Mouse (Mus musculus) stomach, embryonic 14.5 days (tissue): ENCODE results near the gene Ear14. TPM values are rescaled to one million over a fixed set of nuclear protein-coding genes. Genes with fewer than 3 reads are reported as not detected.
"Not testable (repeated sequence)": the region's sequence is repeated elsewhere in the genome, so short reads cannot be mapped to it uniquely, and the experiment has no call there.

Experiments
- ATAC-seq: fragments of 200-750 bp; cut with Nextera tagmentation; 2 replicates; pipeline ENCODE4 v1.8.0; 2017; ENCODE audit warnings: low read depth, moderate TSS enrichment; ENCODE audit not compliant: insufficient number of reproducible peaks, insufficient read depth, low FRiP score
- H3K27ac ChIP-seq: fragments of 300-500 bp; sonication (generic); 2 replicates; pipeline ENCODE4 v1.5.1; 2014; ENCODE audit warnings: mild to moderate bottlenecking, low read length, moderate library complexity, mixed read lengths
- H3K27me3 ChIP-seq: fragments of 300-500 bp; sonication (generic); 2 replicates; pipeline ENCODE4 v1.6.1; 2014; ENCODE audit warnings: low read length, control low read depth, mixed read lengths; ENCODE audit not compliant: control insufficient read depth, insufficient read depth
- H3K36me3 ChIP-seq: fragments of 300-500 bp; sonication (generic); 2 replicates; pipeline ENCODE4 v1.6.1; 2014; ENCODE audit warnings: mild to moderate bottlenecking, control low read depth, low read length, moderate library complexity, mixed read lengths; ENCODE audit not compliant: control insufficient read depth, insufficient read depth
- H3K4me1 ChIP-seq: fragments of 300-500 bp; sonication (generic); 2 replicates; pipeline ENCODE4 v1.6.1; 2014; ENCODE audit warnings: low read length, control low read depth, mixed read lengths; ENCODE audit not compliant: control insufficient read depth, insufficient read depth
- H3K4me2 ChIP-seq: fragments of 300-500 bp; sonication (generic); replicated peaks from 2 replicates; pipeline ENCODE4 v1.6.1; 2014; ENCODE audit warnings: low read depth, low read length, control low read depth
- H3K4me3 ChIP-seq: fragments of 300-500 bp; sonication (generic); 2 replicates; pipeline ENCODE4 v1.5.1; 2014; ENCODE audit warnings: low read depth, low read length, control low read depth
- H3K9ac ChIP-seq: fragments of 300-500 bp; sonication (generic); replicated peaks from 2 replicates; pipeline ENCODE4 v1.6.1; 2014; ENCODE audit warnings: low read depth, mild to moderate bottlenecking, control low read depth, low read length, moderate library complexity, mixed read lengths
- H3K9me3 ChIP-seq: fragments of 300-500 bp; sonication (generic); 2 replicates; pipeline ENCODE4 v1.6.1; 2016; ENCODE audit warnings: low read depth, low read length, control low read depth; ENCODE audit not compliant: control insufficient read depth
- WGBS: fragments of 180-500 bp; shearing (Covaris S2); extraction: QIAGEN DNeasy Blood & Tissue Kit; methylation state at CpG from one replicate; pipeline ENCODE4 v1.1.7; 2014; 5-methylcytosine and 5-hydroxymethylcytosine counted together
- polyA plus RNA-seq: library from polyadenylated mRNA; unstranded; fragments of >200 nt; fragmentation: Nextera tagmentation; extraction: Ambion mirVana; gene quantifications from 2 replicates; pipeline ENCODE4 v1.2.1, GENCODE M21; 2014

Ear14 gene
- not detected in 2 replicates for polyA plus RNA-seq

DNA sequence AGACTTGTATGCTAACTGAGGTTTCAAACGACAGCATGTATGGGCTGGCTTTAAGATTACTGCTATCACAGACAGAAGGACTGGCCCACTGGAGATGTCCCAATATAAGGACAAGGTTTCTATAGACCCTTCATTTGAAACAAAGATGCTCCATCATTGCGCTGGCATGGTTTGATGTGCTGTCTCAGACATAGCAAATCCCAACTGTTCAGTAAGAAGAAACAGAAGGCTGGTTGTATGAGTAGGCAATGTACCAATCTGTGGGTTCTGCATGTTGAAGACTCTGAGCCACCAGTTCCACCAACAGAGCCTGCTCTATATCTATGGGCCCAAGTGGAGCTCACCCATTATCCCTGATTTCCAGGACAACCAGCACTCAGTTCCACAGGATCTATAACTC, at the start of gene Ear14:
Ear14 (plus strand) TSS at position 277 of the 400 bp plus-strand sequence.
- no peak within 1 kb of the TSS for H3K4me3 ChIP-seq
- H3K9me3 ChIP-seq = no peaks in the 10 kb centered on the region
- H3K36me3 ChIP-seq = no peaks in the 10 kb centered on the region
- H3K9ac ChIP-seq = no peak within 1 kb of the TSS
- H3K27ac ChIP-seq = no peak within 1 kb of the TSS
- no peak within 1 kb of the TSS for H3K4me2 ChIP-seq
- ATAC-seq = no peak
- WGBS = 86% methylated on average over 2 of the region's 2 CpGs
- no peaks in the 10 kb centered on the region for H3K4me1 ChIP-seq
- no peaks in the 10 kb centered on the region for H3K27me3 ChIP-seq

DNA sequence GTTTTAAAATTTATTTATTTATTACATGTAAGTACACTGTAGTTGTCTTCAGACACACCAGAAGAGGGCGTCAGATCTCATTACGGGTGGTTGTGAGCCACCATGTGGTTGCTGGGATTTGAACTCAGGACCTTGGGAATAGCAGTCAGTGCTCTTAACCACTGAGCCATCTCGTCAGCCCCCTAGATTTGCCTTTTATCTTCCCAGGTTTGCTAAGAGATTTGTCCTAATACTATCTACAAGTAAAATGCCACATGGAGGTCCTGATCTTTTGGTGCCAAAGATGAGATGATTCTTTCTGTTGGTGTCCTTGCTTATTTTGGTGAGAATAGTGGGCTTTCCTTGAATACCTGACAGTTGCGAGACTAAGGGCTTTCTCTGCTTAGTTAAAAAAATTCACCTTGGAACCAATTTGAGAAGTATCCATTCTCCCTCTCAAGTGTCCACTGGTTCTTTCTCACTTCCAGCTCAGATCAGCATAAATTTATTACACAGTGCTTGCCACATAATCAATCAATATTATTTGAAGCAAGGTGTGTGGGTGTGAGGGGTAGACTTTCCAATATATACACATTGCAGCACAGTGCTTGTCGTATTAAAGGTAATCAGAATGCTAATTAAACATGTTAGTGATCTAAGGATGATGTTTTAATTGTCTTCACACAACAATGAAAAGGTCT, 47.0 kb upstream of the Ear14 start:
- Histone ChIP-seq H3K27ac (no peak overlapping the region), H3K9ac (no peak overlapping the region), H3K9me3 (no peaks in the 10 kb centered on the region), H3K4me2 (no peak overlapping the region), H3K27me3 (no peaks in the 10 kb centered on the region), H3K4me1 (no peaks in the 10 kb centered on the region), H3K4me3 (no peak overlapping the region), H3K36me3 (no peaks in the 10 kb centered on the region)
- ATAC-seq = no peak
- WGBS = 81% methylated on average over 5 of the region's 5 CpGs

- Histone ChIP-seq H3K9ac (no peak overlapping the region), H3K9me3 (no peaks in the 10 kb centered on the region), H3K27ac (no peak overlapping the region), H3K4me1 (no peaks in the 10 kb centered on the region), H3K4me3 (no peak overlapping the region), H3K4me2 (no peak overlapping the region), H3K27me3 (no peaks in the 10 kb centered on the region), H3K36me3 (no peaks in the 10 kb centered on the region)
- ATAC-seq = no peak
- 53% methylated on average over 4 of the region's 4 CpGs for WGBS
Observed at GRCm38 (mm10) chr14:51156736-51157068, 46.5 kb upstream of the Ear14 start.

DNA sequence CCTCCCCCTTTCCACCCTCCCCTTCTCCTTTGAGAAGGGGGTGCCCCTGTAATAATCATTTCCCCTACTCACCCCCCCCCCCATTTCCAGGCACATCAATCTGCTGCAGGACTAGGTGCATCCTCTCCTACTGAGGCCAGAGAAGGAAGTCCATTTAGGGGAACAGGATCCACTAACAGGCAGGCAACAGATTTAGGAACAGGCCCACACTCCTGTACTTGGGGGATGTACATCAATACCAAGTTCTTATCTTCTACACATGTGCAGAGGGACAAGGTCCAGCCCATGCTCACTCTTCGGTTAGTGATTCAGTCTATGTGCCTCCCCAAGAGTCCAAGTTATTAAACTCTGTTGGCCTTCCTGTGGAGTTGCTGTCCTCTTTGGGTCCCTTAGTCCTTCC, 46.1 kb upstream of the Ear14 start:
- H3K27ac ChIP-seq = no peak overlapping the region
- H3K4me1 ChIP-seq = no peaks in the 10 kb centered on the region
- H3K9ac ChIP-seq = no peak overlapping the region
- 84% methylated on average over 1 of the region's 1 CpGs for WGBS
- no peak for ATAC-seq
- H3K9me3 ChIP-seq = no peaks in the 10 kb centered on the region
- no peak overlapping the region for H3K4me3 ChIP-seq
- no peak overlapping the region for H3K4me2 ChIP-seq
- no peaks in the 10 kb centered on the region for H3K36me3 ChIP-seq
- no peaks in the 10 kb centered on the region for H3K27me3 ChIP-seq

GRCm38 (mm10) chr14:51161976-51162375, 41.2 kb upstream of the Ear14 start, which contains the start of gene Rnase2b:
Gene Rnase2b (plus strand): TSS chr14:51162260.
- not testable (repeated sequence) for H3K36me3 ChIP-seq, H3K27ac ChIP-seq, H3K27me3 ChIP-seq, H3K9me3 ChIP-seq, H3K4me3 ChIP-seq, ATAC-seq, H3K9ac ChIP-seq, H3K4me1 ChIP-seq, H3K4me2 ChIP-seq
- WGBS = 95% methylated on average over 3 of the region's 3 CpGs

- H3K4me2 ChIP-seq, H3K4me3 ChIP-seq, H3K9ac ChIP-seq, ATAC-seq, H3K36me3 ChIP-seq, H3K27ac ChIP-seq, H3K27me3 ChIP-seq, H3K4me1 ChIP-seq, H3K9me3 ChIP-seq: not testable (repeated sequence)
- WGBS = 86% methylated on average over 6 of the region's 6 CpGs
Observed at GRCm38 (mm10) chr14:51163323-51163722, 39.9 kb upstream of the Ear14 start.

- H3K4me2 ChIP-seq = no peak overlapping the region
- no peak overlapping the region for H3K9ac ChIP-seq
- no peak overlapping the region for H3K4me3 ChIP-seq
- ATAC-seq = no peak
- no peaks in the 10 kb centered on the region for H3K36me3 ChIP-seq
- 89% methylated on average over 1 of the region's 1 CpGs for WGBS
- no peak overlapping the region for H3K27ac ChIP-seq
- H3K9me3 ChIP-seq = no peaks in the 10 kb centered on the region
- H3K27me3 ChIP-seq = no peaks in the 10 kb centered on the region
- H3K4me1 ChIP-seq = no peaks in the 10 kb centered on the region
Observed at GRCm38 (mm10) chr14:51165435-51165834, 37.8 kb upstream of the Ear14 start.

GRCm38 (mm10) chr14:51166068-51166467, 37.1 kb upstream of the Ear14 start:
- no peaks in the 10 kb centered on the region for H3K27me3 ChIP-seq
- H3K9me3 ChIP-seq = no peaks in the 10 kb centered on the region
- no peak for ATAC-seq
- no peak overlapping the region for H3K4me3 ChIP-seq
- H3K27ac ChIP-seq = no peak overlapping the region
- no peaks in the 10 kb centered on the region for H3K36me3 ChIP-seq
- H3K4me1 ChIP-seq = no peaks in the 10 kb centered on the region
- H3K9ac ChIP-seq = no peak overlapping the region
- H3K4me2 ChIP-seq = no peak overlapping the region
